Mouse (Mus musculus) heart, embryonic 15.5 days (tissue): ENCODE results near the gene Ilkap. TPM values are rescaled to one million over a fixed set of nuclear protein-coding genes. Genes with fewer than 3 reads are reported as not detected.

Experiments used
- ATAC-seq: fragments of 200-750 bp; cut with Nextera tagmentation; replicated peaks from 2 replicates; pipeline ENCODE4 v1.8.0; 2017; ENCODE audit warnings: low read depth, moderate TSS enrichment; ENCODE audit not compliant: insufficient number of reproducible peaks, insufficient read depth, low FRiP score
- H3K27ac ChIP-seq: fragments of 300-500 bp; sonication (generic); 2 replicates; pipeline ENCODE4 v1.5.1; 2015; ENCODE audit warnings: mild to moderate bottlenecking, inconsistent platforms
- H3K27me3 ChIP-seq: fragments of 300-500 bp; sonication (generic); 2 replicates; pipeline ENCODE4 v1.6.1; 2015; ENCODE audit warnings: inconsistent platforms
- H3K36me3 ChIP-seq: fragments of 300-500 bp; sonication (generic); 2 replicates; pipeline ENCODE4 v1.6.1; 2015; ENCODE audit warnings: mild to moderate bottlenecking, inconsistent platforms
- H3K4me1 ChIP-seq: fragments of 300-500 bp; sonication (generic); replicated peaks from 2 replicates; pipeline ENCODE4 v1.6.1; 2015; ENCODE audit warnings: inconsistent platforms
- H3K4me2 ChIP-seq: fragments of 300-500 bp; sonication (generic); 2 replicates; pipeline ENCODE4 v1.6.1; 2015; ENCODE audit warnings: inconsistent platforms, mild to moderate bottlenecking, moderate library complexity
- H3K4me3 ChIP-seq: fragments of 300-500 bp; sonication (generic); 2 replicates; pipeline ENCODE4 v1.5.1; 2015; ENCODE audit warnings: mild to moderate bottlenecking, inconsistent platforms
- H3K9ac ChIP-seq: fragments of 300-500 bp; sonication (generic); 2 replicates; pipeline ENCODE4 v1.6.1; 2015; ENCODE audit warnings: mild to moderate bottlenecking, inconsistent platforms
- H3K9me3 ChIP-seq: fragments of 300-500 bp; sonication (generic); replicated peaks from 2 replicates; pipeline ENCODE4 v1.6.1; 2016; ENCODE audit warnings: inconsistent platforms
- WGBS: fragments of 180-500 bp; shearing (Covaris S2); methylation state at CpG from one replicate; pipeline ENCODE4 v1.1.7; 2015; ENCODE audit warnings: mixed read lengths; 5-methylcytosine and 5-hydroxymethylcytosine counted together
- polyA plus RNA-seq: library from polyadenylated mRNA; unstranded; fragments of >200 nt; fragmentation: Nextera tagmentation; extraction: Ambion mirVana; gene quantifications from 2 replicates; pipeline ENCODE4 v1.2.1, GENCODE M21; 2015

Gene Ilkap
- 96.7 and 110 TPM in 2 replicates for polyA plus RNA-seq

GRCm38 (mm10) chr1:91398260-91399062 lies at the start of gene Ilkap:
Ilkap (minus strand) TSS chr1:91398815.
- peaks cover 10% of the 10 kb centered on the region; the same call in 1 of the 2 replicates for H3K36me3 ChIP-seq
- H3K4me1 ChIP-seq = peaks cover 18% of the 10 kb centered on the region
- peak; percentile 98 for ATAC-seq
- peak within 1 kb of the TSS; percentile 83 for H3K27ac ChIP-seq
- peak within 1 kb of the TSS; percentile 88 for H3K9ac ChIP-seq
- WGBS = under 1% methylated on average over 86 of the region's 91 CpGs
- H3K9me3 ChIP-seq = no peaks in the 10 kb centered on the region
- H3K4me3 ChIP-seq = peak within 1 kb of the TSS; percentile 83
- H3K27me3 ChIP-seq = no peaks in the 10 kb centered on the region
- peak within 1 kb of the TSS; percentile 77 for H3K4me2 ChIP-seq

- no peak overlapping the region for H3K4me3 ChIP-seq
- H3K4me2 ChIP-seq = no peak overlapping the region
- ATAC-seq = no peak
- WGBS = 74% methylated on average over 4 of the region's 4 CpGs
- H3K4me1 ChIP-seq = peaks cover 51% of the 10 kb centered on the region
- peak overlapping the region; percentile 86 for H3K27ac ChIP-seq
- no peaks in the 10 kb centered on the region for H3K27me3 ChIP-seq
- no peak overlapping the region for H3K9ac ChIP-seq
- H3K9me3 ChIP-seq = 0 out of 2 replicates have a peak, but pooled peaks cover 4% of the 10 kb centered on the region
- peaks cover 22% of the 10 kb centered on the region for H3K36me3 ChIP-seq
Measured at GRCm38 (mm10) chr1:91446511-91446910, 47.9 kb upstream of the Ilkap start.

GRCm38 (mm10) chr1:91446060-91446459 lies 47.4 kb upstream of the Ilkap start:
- Histone ChIP-seq H3K27ac (peak overlapping the region; percentile 86), H3K36me3 (peaks cover 25% of the 10 kb centered on the region), H3K4me3 (no peak overlapping the region), H3K9me3 (0 out of 2 replicates have a peak, but pooled peaks cover 4% of the 10 kb centered on the region), H3K4me2 (no peak overlapping the region), H3K9ac (peak overlapping the region; percentile 5; the same call in 1 of the 2 replicates), H3K27me3 (no peaks in the 10 kb centered on the region), H3K4me1 (peaks cover 46% of the 10 kb centered on the region)
- ATAC-seq = peak; percentile 54
- WGBS = 28% methylated on average over 8 of the region's 8 CpGs

- Histone ChIP-seq H3K9ac (peak overlapping the region; percentile 5; the same call in 1 of the 2 replicates), H3K27me3 (no peaks in the 10 kb centered on the region), H3K4me2 (no peak overlapping the region), H3K27ac (peak overlapping the region; percentile 86), H3K4me1 (peaks cover 39% of the 10 kb centered on the region), H3K9me3 (0 out of 2 replicates have a peak, but pooled peaks cover 4% of the 10 kb centered on the region), H3K36me3 (peaks cover 33% of the 10 kb centered on the region), H3K4me3 (no peak overlapping the region)
- ATAC-seq = no peak
- WGBS = 86% methylated on average over 17 of the region's 17 CpGs
Measured at GRCm38 (mm10) chr1:91444841-91445830, 46.5 kb upstream of the Ilkap start.

- no peak overlapping the region for H3K27ac ChIP-seq
- H3K27me3 ChIP-seq = no peaks in the 10 kb centered on the region
- peaks cover 33% of the 10 kb centered on the region for H3K36me3 ChIP-seq
- WGBS = 88% methylated on average over 7 of the region's 7 CpGs
- no peak overlapping the region for H3K9ac ChIP-seq
- H3K4me2 ChIP-seq = no peak overlapping the region
- no peak for ATAC-seq
- H3K4me3 ChIP-seq = no peak overlapping the region
- H3K9me3 ChIP-seq = 0 out of 2 replicates have a peak, but pooled peaks cover 3% of the 10 kb centered on the region
- peaks cover 18% of the 10 kb centered on the region for H3K4me1 ChIP-seq
Measured at GRCm38 (mm10) chr1:91442350-91442990, 43.9 kb upstream of the Ilkap start.

- no peak overlapping the region for H3K9ac ChIP-seq
- no peaks in the 10 kb centered on the region for H3K9me3 ChIP-seq
- ATAC-seq = no peak
- no peak overlapping the region for H3K27ac ChIP-seq
- H3K4me2 ChIP-seq = no peak overlapping the region
- H3K27me3 ChIP-seq = no peaks in the 10 kb centered on the region
- H3K4me1 ChIP-seq = peaks cover 20% of the 10 kb centered on the region
- H3K36me3 ChIP-seq = peaks cover 29% of the 10 kb centered on the region; the same call in 1 of the 2 replicates
- WGBS = 93% methylated on average over 3 of the region's 3 CpGs
- H3K4me3 ChIP-seq = no peak overlapping the region
Measured at GRCm38 (mm10) chr1:91441855-91442254, 43.2 kb upstream of the Ilkap start.

DNA sequence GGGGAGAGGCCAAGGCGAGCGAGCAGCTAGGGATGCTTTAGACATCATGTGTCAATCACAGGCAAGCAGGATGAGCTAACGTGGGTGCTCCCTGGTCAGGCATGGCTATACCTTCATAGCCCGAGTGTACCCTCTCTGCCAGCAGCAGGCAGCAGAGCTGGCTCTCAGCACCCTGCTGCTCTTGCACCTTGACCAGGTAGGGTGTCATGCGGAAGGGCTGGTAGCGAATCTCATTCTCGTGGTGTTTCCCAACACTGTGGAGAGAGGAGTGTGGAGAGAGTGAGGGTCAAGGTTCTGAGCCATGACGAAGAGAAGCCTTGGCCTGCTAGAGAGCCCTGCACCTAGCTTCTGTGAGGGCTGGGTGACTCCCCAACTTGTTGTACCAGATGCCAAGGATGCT lies 41.2 kb upstream of the Ilkap start:
- no peak for ATAC-seq
- Histone ChIP-seq H3K27ac (no peak overlapping the region), H3K36me3 (peaks cover 29% of the 10 kb centered on the region; the same call in 1 of the 2 replicates), H3K4me1 (peaks cover 24% of the 10 kb centered on the region), H3K4me3 (no peak overlapping the region), H3K9ac (no peak overlapping the region), H3K9me3 (no peaks in the 10 kb centered on the region), H3K27me3 (no peaks in the 10 kb centered on the region), H3K4me2 (no peak overlapping the region)
- 87% methylated on average over 8 of the region's 8 CpGs for WGBS

- no peaks in the 10 kb centered on the region for H3K9me3 ChIP-seq
- peak overlapping the region; percentile 94 for H3K27ac ChIP-seq
- no peak for ATAC-seq
- peaks cover 26% of the 10 kb centered on the region; the same call in 1 of the 2 replicates for H3K36me3 ChIP-seq
- H3K4me3 ChIP-seq = no peak overlapping the region
- peaks cover 25% of the 10 kb centered on the region for H3K4me1 ChIP-seq
- H3K4me2 ChIP-seq = no peak overlapping the region
- no peaks in the 10 kb centered on the region for H3K27me3 ChIP-seq
- WGBS = 81% methylated on average over 7 of the region's 7 CpGs
- no peak overlapping the region for H3K9ac ChIP-seq
Measured at GRCm38 (mm10) chr1:91437573-91437972, 39.0 kb upstream of the Ilkap start.

- H3K9me3 ChIP-seq = no peaks in the 10 kb centered on the region
- no peak overlapping the region for H3K4me3 ChIP-seq
- no peak for ATAC-seq
- WGBS = 84% methylated on average over 3 of the region's 3 CpGs
- H3K4me1 ChIP-seq = peaks cover 25% of the 10 kb centered on the region
- no peak overlapping the region for H3K4me2 ChIP-seq
- H3K36me3 ChIP-seq = peaks cover 31% of the 10 kb centered on the region
- no peak overlapping the region for H3K9ac ChIP-seq
- H3K27ac ChIP-seq = peak overlapping the region; percentile 94
- H3K27me3 ChIP-seq = no peaks in the 10 kb centered on the region
Measured at GRCm38 (mm10) chr1:91437083-91437400, 38.4 kb upstream of the Ilkap start.

DNA sequence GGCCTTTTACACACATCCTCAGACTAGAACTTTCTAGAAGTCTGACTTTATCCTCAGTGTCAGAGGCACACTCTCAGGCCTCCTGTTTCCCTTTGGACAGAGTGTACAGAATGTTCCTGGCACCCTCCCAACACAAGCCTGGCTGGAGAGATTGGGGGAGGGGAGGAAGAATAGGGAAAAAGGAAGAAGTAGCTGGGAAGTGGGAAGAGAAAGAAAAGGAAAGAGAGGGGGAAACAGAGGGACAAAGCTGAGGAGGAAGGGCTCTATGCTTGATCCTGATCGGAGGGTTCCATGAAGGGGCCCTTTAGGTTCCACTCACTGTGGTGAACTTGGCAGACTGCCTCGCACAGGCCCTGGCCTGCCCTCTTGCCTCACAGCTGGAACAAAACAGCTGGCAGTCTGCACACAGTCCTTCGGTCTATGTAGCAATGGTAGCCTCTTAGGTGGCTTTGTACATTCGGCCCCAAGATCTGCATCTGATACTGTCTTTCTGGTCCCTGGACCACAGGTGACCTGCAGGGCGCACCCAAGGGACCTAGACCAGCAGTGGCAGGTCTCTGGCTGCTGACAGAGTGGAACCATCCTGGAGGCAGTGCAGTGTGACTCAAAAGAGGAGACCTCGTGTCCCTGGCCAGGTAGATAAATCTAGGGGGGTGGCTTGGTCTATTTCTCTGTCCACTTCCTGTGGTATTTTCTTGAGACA lies 37.9 kb upstream of the Ilkap start:
- Histone ChIP-seq H3K4me1 (peaks cover 25% of the 10 kb centered on the region), H3K27me3 (no peaks in the 10 kb centered on the region), H3K27ac (peak overlapping the region; percentile 94), H3K9me3 (no peaks in the 10 kb centered on the region), H3K9ac (0 out of 2 replicates have a peak overlapping the region, but pooled peaks have one; percentile 23), H3K36me3 (peaks cover 34% of the 10 kb centered on the region), H3K4me3 (no peak overlapping the region), H3K4me2 (no peak overlapping the region)
- ATAC-seq = peak; percentile 90
- 34% methylated on average over 6 of the region's 6 CpGs for WGBS
